Mouse (Mus musculus): Measurements from ENCODE around the gene Pdzd3.

Pdzd3 gene

DNA sequence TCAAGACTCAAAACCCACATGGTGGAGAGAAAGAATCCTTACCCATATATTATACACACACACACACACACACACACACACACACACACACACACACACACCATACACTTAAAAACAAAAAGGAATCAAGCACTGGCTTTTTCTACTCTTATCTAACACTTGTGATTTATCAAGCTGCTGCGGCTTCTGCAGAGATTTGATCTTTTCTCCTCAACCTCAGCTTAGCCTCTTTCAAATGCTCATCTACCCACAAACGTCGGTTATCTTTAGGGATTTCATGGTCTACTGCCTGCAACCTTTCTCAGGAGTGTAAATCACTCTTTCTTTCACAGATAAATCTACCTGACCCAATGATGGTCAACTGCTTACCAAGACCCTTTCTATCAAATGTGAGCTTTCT lies 50.8 kb downstream of the Pdzd3 start:
- no peak for DNase-seq (ENCODE audit: low spot score in 2 of 2)

GRCm38 (mm10) chr9:44199580-44199979 lies 51.7 kb downstream of the Pdzd3 start:
- no peak for DNase-seq (ENCODE audit: low spot score in 2 of 2)

DNA sequence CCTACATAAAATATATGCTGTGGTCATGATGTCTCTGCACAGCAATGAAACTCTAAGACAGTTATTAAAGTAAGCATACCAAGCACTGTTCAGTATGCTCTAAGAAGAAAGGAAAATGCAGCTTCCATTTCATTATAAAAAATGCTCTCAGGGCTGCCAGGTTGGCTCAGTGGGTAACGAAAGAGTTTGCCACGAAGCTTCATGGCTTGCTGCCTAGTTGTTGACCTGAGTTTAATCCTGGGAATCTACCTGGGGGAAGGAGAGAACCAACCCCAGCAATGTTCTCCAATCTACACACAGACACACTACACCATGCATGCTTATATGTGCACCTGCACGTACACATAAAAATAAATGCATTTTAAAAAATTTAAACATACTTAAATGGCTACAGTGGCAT lies 52.1 kb downstream of the Pdzd3 start:
- no peak for DNase-seq (ENCODE audit: low spot score in 2 of 2)

All from natural killer cell, adult 2 months (primary cell).